Mouse (Mus musculus): ENCODE measurements around the gene Srp68.

GRCm38 (mm10) chr11:116265850-116266249 is 8.2 kb downstream of the Srp68 start:
- TF ChIP-seq TAL1 (IDR thresholded peaks at IDR 0.05; ENCODE audit: low read length) = no peak
- TF ChIP-seq GATA1 (IDR thresholded peaks at IDR 0.05; ENCODE audit: low read length) = no peak

All from erythroblast, embryonic 14.5 days (primary cell).